ENCODE assay signal across 25 mouse cellular contexts in the genomic region with DNA sequence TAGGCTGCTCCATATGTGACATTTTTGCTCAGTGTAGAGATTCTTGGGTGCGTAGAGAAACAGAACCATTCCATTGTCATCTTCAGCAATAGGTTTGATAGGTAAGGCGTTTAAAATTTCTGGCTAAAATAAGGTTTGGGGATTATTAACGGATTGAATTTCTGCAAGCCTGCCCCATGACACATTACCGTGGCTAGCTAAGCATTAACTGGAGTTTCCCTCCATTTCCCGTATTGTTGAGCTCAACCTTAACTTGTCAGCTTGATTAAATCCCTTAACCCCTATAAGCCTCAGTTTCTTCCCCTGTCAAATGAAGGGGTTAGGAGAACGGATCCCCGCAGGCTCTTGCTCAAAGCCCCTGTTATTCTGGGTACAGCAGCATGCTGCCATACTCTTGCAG. TPM values are rescaled to one million over a fixed set of nuclear protein-coding genes. Genes with fewer than 3 reads are reported as not detected.
DNase-seq lines count a peak whose midpoint lies in the region; ATAC-seq lines count a peak whose summit lies in the region.
"Had no signal": no experiment of that assay in that cellular context is flagged by ENCODE, and none has a peak within 500 bp of the region (broad histone marks: within the 10 kb centered on the region; RNA-seq: fewer than 3 reads in every experiment).

No protein-coding gene starts in this region.

- H3K4me2 ChIP-seq in kidney, embryonic 16.5 days (replicated peaks; ENCODE audit: low read depth, low read length), result no peak overlapping the region
- H3K4me2 ChIP-seq: embryonic facial prominence, embryonic 15.5 days; heart, embryonic 13.5 days; hindbrain, embryonic 14.5 days had no signal

- H3K27ac ChIP-seq in kidney, embryonic 16.5 days (ENCODE audit: low read length), result no peak overlapping the region
- H3K27ac ChIP-seq: embryonic facial prominence, embryonic 15.5 days; heart, embryonic 10.5 days; heart, embryonic 13.5 days; hindbrain, embryonic 14.5 days; hindbrain, postnatal 0 days had no signal

- 69% methylated on average over 7 of the region's 7 CpGs for WGBS in kidney, embryonic 16.5 days

- no peaks in the 10 kb centered on the region for H3K27me3 ChIP-seq in kidney, embryonic 16.5 days (ENCODE audit: insufficient read depth, low read length)
- H3K27me3 ChIP-seq: heart, embryonic 13.5 days had no signal

- no peak overlapping the region for H3K4me3 ChIP-seq in kidney, embryonic 16.5 days (ENCODE audit: low read length)
- H3K4me3 ChIP-seq: embryonic facial prominence, embryonic 15.5 days; heart, embryonic 10.5 days; heart, embryonic 13.5 days had no signal

- no peaks in the 10 kb centered on the region for H3K9me3 ChIP-seq in kidney, embryonic 16.5 days (ENCODE audit: low read length)
- H3K9me3 ChIP-seq: embryonic facial prominence, embryonic 15.5 days; heart, embryonic 10.5 days; heart, embryonic 13.5 days had no signal

- no peak overlapping the region for H3K9ac ChIP-seq in kidney, embryonic 16.5 days (replicated peaks; ENCODE audit: low read length)
- H3K9ac ChIP-seq: embryonic facial prominence, embryonic 15.5 days; forebrain, postnatal 0 days; heart, embryonic 13.5 days; hindbrain, embryonic 14.5 days had no signal

- H3K36me3 ChIP-seq in kidney, embryonic 16.5 days (ENCODE audit: insufficient read depth, low read length), result no peaks in the 10 kb centered on the region
- H3K36me3 ChIP-seq: embryonic facial prominence, embryonic 15.5 days; heart, embryonic 10.5 days; heart, embryonic 13.5 days had no signal

- H3K4me1 ChIP-seq in kidney, embryonic 16.5 days (ENCODE audit: insufficient read depth, low read length), result peaks cover 17% of the 10 kb centered on the region

- peak; percentile 45 for DNase-seq in kidney, adult 18-20 months
- peak; percentile 82 for DNase-seq in kidney, adult 9 months
- no peak for DNase-seq in kidney, postnatal 10 days
- peak; percentile 45 to 50 for DNase-seq in kidney, postnatal 25 days
- DNase-seq in heart, adult 9 months (ENCODE audit: low spot score in 2 of 2), result no peak
- DNase-seq: adrenal gland, adult 2 months; adrenal gland, postnatal 14 days; cerebellum, adult 11-12 months; cerebellum, adult 8-10 months; cerebellum, postnatal 10 days; cerebellum, postnatal 36 days; embryo, embryonic 11 days; forebrain, postnatal 0 days; gastrocnemius, postnatal 25 days; heart, adult 18-20 months; heart, postnatal 14 days; heart, postnatal 4 days had no signal

- no peak for ATAC-seq in kidney, embryonic 16.5 days (ENCODE audit: low FRiP score, low TSS enrichment)
- ATAC-seq: CD4-positive, CD25-positive, alpha-beta regulatory T cell, adult 4 months; forebrain, embryonic 14.5 days; forebrain, postnatal 0 days; hindbrain, postnatal 0 days had no signal

RNA-seq across cellular contexts. Expression of a gene that starts 22.4 kb away (rescaled TPM):
- polyA plus RNA-seq in kidney, embryonic 16.5 days (2015; fragmentation: Nextera tagmentation; extraction: Ambion mirVana), result 37.5 and 38.8 TPM in 2 replicates
- polyA plus RNA-seq: CD4-positive, CD25-positive, alpha-beta regulatory T cell, adult 4 months had no signal

Comparison
In these comparisons a context has a peak if more than half of its experiments do, and no peak if none do; other contexts are left out.
1. DNase-seq: peak in kidney, adult 18-20 months (single experiment), kidney, adult 9 months (single experiment) and kidney, postnatal 25 days (2 of 2); none in kidney, postnatal 10 days (single experiment) and heart, adult 9 months (0 of 2).